Mouse (Mus musculus): Measurements from ENCODE around the gene Cip2a.

- TF ChIP-seq POLR2A (IDR thresholded peaks at IDR 0.05; ENCODE audit: borderline replicate concordance, control insufficient read depth, low read depth, low read length), result no peak
- TF ChIP-seq CTCF (IDR thresholded peaks at IDR 0.05; ENCODE audit: control insufficient read depth, insufficient read depth, low read length), result no peak
These were observed 790 bp upstream of the Cip2a start for GRCm38 (mm10) chr16:48993231-48993558.

Measured in bone marrow, adult 2 months (tissue).